Mouse (Mus musculus): Measurements from ENCODE around the gene Dgat2l6. TPM values are rescaled to one million over a fixed set of nuclear protein-coding genes. Genes with fewer than 3 reads are reported as not detected.

The Dgat2l6 gene
- polyA plus RNA-seq (2016; fragmentation: Nextera tagmentation; extraction: Ambion mirVana) = not detected in 2 replicates

DNA sequence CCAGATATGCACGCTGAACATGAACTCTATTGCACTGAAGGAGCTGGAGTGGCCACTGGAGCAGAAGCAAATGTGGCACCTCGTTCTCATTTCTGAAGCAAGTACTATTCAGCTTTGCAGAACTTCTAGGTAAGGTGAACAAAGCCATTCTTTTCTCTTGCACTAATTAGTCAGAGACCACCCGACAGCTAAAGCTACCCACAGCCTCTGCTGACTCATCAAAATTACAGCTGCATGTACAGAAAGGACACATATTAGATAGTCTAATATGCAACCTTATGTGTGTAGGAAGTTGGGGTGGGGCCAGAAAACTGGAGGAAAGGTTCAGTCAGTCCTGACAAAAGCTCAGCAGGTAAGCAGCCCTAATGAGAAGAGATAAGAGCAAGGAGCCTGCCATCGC, at the start of gene Dgat2l6:
TSS of gene Dgat2l6 (plus strand) at position 368 of the 400 bp plus-strand sequence.
- Histone ChIP-seq H3K9me3 (no peaks in the 10 kb centered on the region), H3K27me3 (ENCODE audit: poor library complexity, severe bottlenecking) (peaks cover 74% of the 10 kb centered on the region), H3K4me1 (0 out of 2 replicates have a peak, but pooled peaks cover 5% of the 10 kb centered on the region), H3K36me3 (replicated peaks) (no peaks in the 10 kb centered on the region), H3K4me3 (no peak within 1 kb of the TSS), H3K27ac (no peak within 1 kb of the TSS)
- whole genome bisulfite sequencing = 82% methylated on average over 4 of the region's 4 CpGs
- no peak for DNase-seq (ENCODE audit: extremely low spot score, low spot score)

- 71% methylated on average over 4 of the region's 4 CpGs for whole genome bisulfite sequencing
- Histone ChIP-seq H3K36me3 (replicated peaks) (no peaks in the 10 kb centered on the region), H3K4me3 (no peak overlapping the region), H3K27me3 (ENCODE audit: poor library complexity, severe bottlenecking) (peaks cover 92% of the 10 kb centered on the region), H3K27ac (no peak overlapping the region), H3K9me3 (no peaks in the 10 kb centered on the region), H3K4me1 (no peaks in the 10 kb centered on the region)
- DNase-seq (ENCODE audit: extremely low spot score, low spot score) = no peak
These were observed 48.9 kb upstream of the Dgat2l6 start for GRCm38 (mm10) chrX:100475569-100476223.

DNA sequence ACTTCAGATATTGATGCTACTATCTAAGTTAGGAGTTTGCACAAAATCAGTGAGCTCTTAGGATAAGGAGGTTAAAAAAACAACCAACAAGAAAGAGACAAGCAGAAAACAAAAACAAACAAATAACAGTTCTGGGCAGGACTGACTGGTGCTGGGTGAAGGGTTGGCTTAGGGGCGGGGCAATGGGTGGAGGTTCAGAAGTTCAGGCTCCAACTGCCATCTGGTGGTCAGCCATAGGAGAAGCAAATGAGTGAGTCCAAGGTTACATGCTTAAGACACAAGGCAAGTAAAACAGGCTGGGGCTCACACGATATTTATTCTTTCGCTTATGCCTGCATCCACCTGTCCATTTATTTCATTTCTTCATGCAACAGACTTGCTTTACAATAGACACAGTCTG, 44.3 kb upstream of the Dgat2l6 start:
- H3K27ac ChIP-seq = no peak overlapping the region
- DNase-seq (ENCODE audit: extremely low spot score, low spot score) = peak; percentile 32
- 49% methylated on average over 3 of the region's 3 CpGs for WGBS
- H3K9me3 ChIP-seq = no peaks in the 10 kb centered on the region
- peaks cover 71% of the 10 kb centered on the region for H3K27me3 ChIP-seq (ENCODE audit: poor library complexity, severe bottlenecking)
- no peaks in the 10 kb centered on the region for H3K36me3 ChIP-seq (replicated peaks)
- H3K4me3 ChIP-seq = no peak overlapping the region
- H3K4me1 ChIP-seq = no peaks in the 10 kb centered on the region

DNA sequence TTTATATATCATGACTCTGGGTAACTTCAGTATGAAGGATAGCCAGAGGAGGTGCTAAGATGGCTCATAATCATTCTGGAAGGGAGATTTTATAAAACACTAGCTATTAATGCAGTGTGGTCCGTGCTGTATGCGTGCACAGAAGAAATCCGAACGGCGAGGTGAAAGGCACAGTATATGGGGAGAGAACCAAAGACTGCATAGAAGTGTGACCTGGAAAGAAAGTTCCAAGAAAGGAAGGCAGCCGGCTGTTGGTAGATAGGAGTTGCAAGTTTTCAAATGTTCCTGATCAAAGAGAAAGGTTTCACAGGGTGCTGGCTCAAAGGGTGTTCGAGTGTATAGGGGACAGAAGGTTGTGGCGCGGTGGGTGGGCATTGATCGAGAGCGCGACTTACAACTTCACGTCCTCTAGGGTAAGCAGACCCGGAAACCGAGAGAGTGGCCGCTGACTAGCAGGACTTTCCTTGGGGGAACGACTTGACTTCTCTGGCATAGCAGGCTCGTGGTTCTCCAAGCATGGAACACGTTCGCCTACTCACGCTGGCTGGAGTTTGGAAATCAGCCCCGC, 31.1 kb upstream of the Dgat2l6 start:
- 18% methylated on average over 22 of the region's 22 CpGs for WGBS
- Histone ChIP-seq H3K27me3 (ENCODE audit: poor library complexity, severe bottlenecking) (peaks cover 76% of the 10 kb centered on the region), H3K4me1 (peaks cover 11% of the 10 kb centered on the region), H3K36me3 (replicated peaks) (peaks cover 23% of the 10 kb centered on the region), H3K4me3 (peak overlapping the region; percentile 64), H3K27ac (peak overlapping the region; percentile 70), H3K9me3 (no peaks in the 10 kb centered on the region)
- no peak for DNase-seq (ENCODE audit: extremely low spot score, low spot score)

DNA sequence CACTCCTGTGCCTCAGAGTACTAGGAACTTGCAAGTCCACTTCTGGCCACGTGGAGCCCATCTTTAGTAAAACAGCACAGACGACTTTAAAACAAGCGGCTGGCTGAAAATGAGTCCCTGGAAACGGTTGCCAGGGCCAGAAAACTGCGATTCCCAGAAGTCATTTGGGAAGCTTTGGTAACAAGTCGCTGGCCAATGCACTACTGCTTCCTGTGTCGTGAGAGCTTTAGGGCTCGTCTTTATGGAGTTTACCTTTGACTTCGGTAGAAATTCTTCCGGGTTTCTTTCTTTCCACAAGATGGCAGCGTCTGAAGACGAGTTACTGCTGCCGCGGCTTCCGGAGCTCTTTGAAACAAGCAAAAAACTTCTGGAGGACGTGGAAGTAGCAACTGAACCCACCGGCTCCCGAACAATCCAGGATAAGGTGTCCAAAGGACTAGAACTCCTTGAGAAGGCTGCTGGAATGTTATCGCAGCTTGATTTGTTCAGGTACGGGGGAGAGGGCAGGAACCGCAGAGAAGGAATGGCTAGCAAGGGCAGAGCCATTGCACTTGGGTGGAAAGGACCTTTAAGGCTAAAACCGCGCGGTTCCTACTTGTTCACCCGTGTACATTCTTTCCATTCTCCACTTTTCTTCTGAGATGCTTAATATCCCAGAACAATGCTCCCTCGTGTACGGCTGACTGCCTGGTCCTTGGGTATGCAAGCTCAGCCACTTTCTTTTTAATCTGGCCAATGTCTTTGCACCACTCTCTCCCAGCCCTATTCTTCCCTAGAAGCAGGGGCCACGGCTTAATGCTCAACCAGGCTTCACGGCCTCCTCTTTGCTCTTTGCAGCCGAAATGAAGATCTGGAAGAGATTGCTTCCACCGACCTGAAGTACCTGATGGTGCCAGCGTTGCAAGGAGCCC, 30.3 kb upstream of the Dgat2l6 start, which contains the start of gene Igbp1:
TSS of gene Igbp1 (plus strand) at position 224 of the 911 bp plus-strand sequence.
- Histone ChIP-seq H3K9me3 (no peaks in the 10 kb centered on the region), H3K27ac (peak within 1 kb of the TSS; percentile 84), H3K4me3 (peak within 1 kb of the TSS; percentile 64), H3K36me3 (replicated peaks) (peaks cover 31% of the 10 kb centered on the region), H3K4me1 (peaks cover 11% of the 10 kb centered on the region), H3K27me3 (ENCODE audit: poor library complexity, severe bottlenecking) (peaks cover 76% of the 10 kb centered on the region)
- peak; percentile 77 for DNase-seq (ENCODE audit: extremely low spot score, low spot score)
- WGBS = 16% methylated on average over 32 of the region's 32 CpGs

- no peaks in the 10 kb centered on the region for H3K4me1 ChIP-seq
- WGBS = 85% methylated on average over 5 of the region's 5 CpGs
- no peak overlapping the region for H3K27ac ChIP-seq
- peaks cover 85% of the 10 kb centered on the region for H3K27me3 ChIP-seq (ENCODE audit: poor library complexity, severe bottlenecking)
- H3K9me3 ChIP-seq = no peaks in the 10 kb centered on the region
- H3K36me3 ChIP-seq (replicated peaks) = peaks cover 55% of the 10 kb centered on the region
- no peak for DNase-seq (ENCODE audit: extremely low spot score, low spot score)
- no peak overlapping the region for H3K4me3 ChIP-seq
These were observed 20.3 kb upstream of the Dgat2l6 start for GRCm38 (mm10) chrX:100504175-100504851.

- H3K9me3 ChIP-seq = no peaks in the 10 kb centered on the region
- H3K4me3 ChIP-seq = no peak overlapping the region
- H3K27me3 ChIP-seq (ENCODE audit: poor library complexity, severe bottlenecking) = peaks cover 74% of the 10 kb centered on the region
- DNase-seq (ENCODE audit: extremely low spot score, low spot score) = no peak
- whole genome bisulfite sequencing = 84% methylated on average over 4 of the region's 4 CpGs
- peaks cover 50% of the 10 kb centered on the region for H3K36me3 ChIP-seq (replicated peaks)
- H3K4me1 ChIP-seq = no peaks in the 10 kb centered on the region
- no peak overlapping the region for H3K27ac ChIP-seq
These were observed 16.5 kb upstream of the Dgat2l6 start for GRCm38 (mm10) chrX:100508164-100508563.

DNA sequence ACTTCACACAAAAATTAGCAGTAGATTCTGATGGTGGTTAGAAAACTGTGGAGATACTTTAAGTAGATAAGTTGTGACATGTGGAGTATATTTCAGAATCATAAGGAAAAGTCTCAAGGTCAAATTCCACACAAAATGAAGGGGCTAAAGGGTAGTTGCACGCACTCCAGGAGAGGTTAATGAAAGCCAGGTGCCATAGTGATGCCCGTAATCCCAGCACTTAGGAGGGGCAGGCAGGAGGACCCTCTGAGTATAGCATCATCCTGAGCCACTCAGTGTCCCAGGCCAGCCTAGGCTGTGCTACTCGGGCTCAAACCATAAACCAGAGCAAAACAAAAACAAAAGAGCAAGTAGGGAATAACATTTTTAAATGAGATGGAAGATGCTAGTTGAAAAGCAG, 14.7 kb upstream of the Dgat2l6 start:
- Histone ChIP-seq H3K4me1 (no peaks in the 10 kb centered on the region), H3K9me3 (no peaks in the 10 kb centered on the region), H3K27ac (no peak overlapping the region), H3K4me3 (no peak overlapping the region), H3K27me3 (ENCODE audit: poor library complexity, severe bottlenecking) (peaks cover 66% of the 10 kb centered on the region), H3K36me3 (replicated peaks) (peaks cover 36% of the 10 kb centered on the region)
- WGBS = 70% methylated on average over 3 of the region's 3 CpGs
- no peak for DNase-seq (ENCODE audit: extremely low spot score, low spot score)

- peaks cover 85% of the 10 kb centered on the region for H3K27me3 ChIP-seq (ENCODE audit: poor library complexity, severe bottlenecking)
- no peaks in the 10 kb centered on the region for H3K4me1 ChIP-seq
- no peak overlapping the region for H3K27ac ChIP-seq
- no peaks in the 10 kb centered on the region for H3K9me3 ChIP-seq
- H3K4me3 ChIP-seq = no peak overlapping the region
- WGBS = 89% methylated on average over 3 of the region's 3 CpGs
- H3K36me3 ChIP-seq (replicated peaks) = peaks cover 37% of the 10 kb centered on the region
- no peak for DNase-seq (ENCODE audit: extremely low spot score, low spot score)
These were observed 8.0 kb upstream of the Dgat2l6 start for GRCm38 (mm10) chrX:100516683-100517082.

DNA sequence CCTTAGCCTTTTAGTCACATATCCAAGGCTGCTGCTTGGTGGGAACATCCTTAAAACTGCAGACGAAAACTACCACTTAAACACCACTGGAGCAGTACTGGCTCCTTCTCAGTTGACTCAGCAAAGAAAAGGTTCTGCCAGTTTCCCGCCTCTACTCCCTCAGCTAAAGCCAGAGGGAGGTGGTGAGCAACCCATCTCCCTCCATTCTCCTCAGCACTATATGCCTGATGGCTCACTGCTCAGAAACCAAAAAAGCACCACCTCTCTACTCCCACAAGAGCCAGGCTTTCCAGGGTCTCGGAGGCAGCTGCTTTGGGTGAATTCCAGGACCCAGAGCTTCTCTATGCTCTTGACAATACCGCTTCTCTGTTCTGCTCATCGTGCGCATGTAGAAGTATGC, 7.0 kb upstream of the Dgat2l6 start:
- H3K36me3 ChIP-seq (replicated peaks) = peaks cover 32% of the 10 kb centered on the region
- peaks cover 86% of the 10 kb centered on the region for H3K27me3 ChIP-seq (ENCODE audit: poor library complexity, severe bottlenecking)
- H3K4me3 ChIP-seq = no peak overlapping the region
- H3K9me3 ChIP-seq = no peaks in the 10 kb centered on the region
- no peak for DNase-seq (ENCODE audit: extremely low spot score, low spot score)
- WGBS = 94% methylated on average over 6 of the region's 6 CpGs
- H3K27ac ChIP-seq = no peak overlapping the region
- H3K4me1 ChIP-seq = 0 out of 2 replicates have a peak, but pooled peaks cover 5% of the 10 kb centered on the region

DNA sequence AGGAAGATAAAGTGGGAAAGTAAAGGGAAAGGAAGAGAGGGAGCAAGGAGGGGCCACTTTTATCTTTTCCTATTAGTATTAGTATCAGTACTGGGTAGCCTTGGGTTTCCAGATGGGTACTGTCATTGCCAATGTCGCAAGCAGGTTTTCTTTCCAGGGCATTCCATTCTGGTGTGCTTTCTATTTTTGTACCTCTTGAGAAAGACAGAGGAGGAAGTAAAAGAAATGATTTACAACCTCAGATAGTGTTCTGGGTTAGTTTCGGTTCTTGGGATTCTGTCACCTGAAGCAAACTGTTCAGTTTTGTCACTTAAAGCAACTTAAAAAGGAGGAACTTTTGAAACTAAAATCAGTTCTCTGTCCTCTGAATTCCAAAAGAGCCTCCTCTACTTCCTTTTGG, 6.1 kb upstream of the Dgat2l6 start:
- 0 out of 2 replicates have a peak, but pooled peaks cover 5% of the 10 kb centered on the region for H3K4me1 ChIP-seq
- WGBS = 90% methylated on average over 2 of the region's 2 CpGs
- no peak overlapping the region for H3K4me3 ChIP-seq
- H3K9me3 ChIP-seq = no peaks in the 10 kb centered on the region
- peaks cover 32% of the 10 kb centered on the region for H3K36me3 ChIP-seq (replicated peaks)
- H3K27me3 ChIP-seq (ENCODE audit: poor library complexity, severe bottlenecking) = peaks cover 90% of the 10 kb centered on the region
- DNase-seq (ENCODE audit: extremely low spot score, low spot score) = no peak
- no peak overlapping the region for H3K27ac ChIP-seq

DNA sequence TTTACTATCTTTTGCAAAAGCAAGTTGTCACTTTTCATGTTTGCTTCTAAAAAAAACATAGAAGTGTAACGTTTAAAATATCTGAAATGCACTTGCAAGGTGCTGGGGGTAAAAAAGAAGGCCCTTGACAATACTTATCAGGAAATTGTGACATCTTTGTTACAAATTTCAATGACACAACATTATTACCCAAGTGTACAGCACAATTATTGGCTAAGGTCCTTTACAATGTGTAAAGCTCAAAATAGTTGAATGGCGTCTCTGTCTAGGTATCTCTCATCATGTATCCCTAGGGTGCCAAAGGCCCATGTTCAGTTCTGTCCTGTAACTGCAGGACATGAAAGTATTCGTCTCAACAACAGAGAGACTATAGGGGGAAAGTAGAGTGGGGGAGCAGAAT, 31.4 kb downstream of the Dgat2l6 start:
- no peaks in the 10 kb centered on the region for H3K4me1 ChIP-seq
- WGBS = 86% methylated on average over 3 of the region's 3 CpGs
- no peaks in the 10 kb centered on the region for H3K36me3 ChIP-seq (replicated peaks)
- no peak overlapping the region for H3K27ac ChIP-seq
- no peak overlapping the region for H3K4me3 ChIP-seq
- DNase-seq (ENCODE audit: extremely low spot score, low spot score) = no peak
- H3K27me3 ChIP-seq (ENCODE audit: poor library complexity, severe bottlenecking) = peaks cover 53% of the 10 kb centered on the region
- no peaks in the 10 kb centered on the region for H3K9me3 ChIP-seq

Measured in forebrain, embryonic 10.5 days (tissue).